Mouse (Mus musculus) MEL (cell line): ENCODE results near the gene Cerk. TPM values are rescaled to one million over a fixed set of nuclear protein-coding genes. Genes with fewer than 3 reads are reported as not detected.
A peak's percentile ranks its signal among the peaks of the same experiment; 100 is the strongest.

Experiments
- DNase-seq: peaks from one replicate; pipeline ENCODE4 v3.0.0; 2011; ENCODE audit warnings: low read depth, low spot score
- H3K27ac ChIP-seq: 2 replicates; pipeline ENCODE4 v1.5.1; 2012; ENCODE audit warnings: low read depth, mild to moderate bottlenecking, control low read depth, low read length, moderate library complexity; ENCODE audit not compliant: control insufficient read depth
- H3K27me3 ChIP-seq, 2 experiments: fragments of 150-350 bp in 1 of 2; sonication (generic) in 1 of 2; 2 replicates each; pipeline ENCODE4 v1.6.1; 2012; ENCODE audit warnings: low read length in 2 of 2, mild to moderate bottlenecking in 2 of 2, improper control_type of control experiment in 1 of 2, moderate library complexity in 1 of 2; ENCODE audit not compliant: insufficient read depth in 2 of 2, control insufficient read depth in 1 of 2
- H3K36me3 ChIP-seq, 2 experiments: 2 replicates each; pipeline ENCODE4 v1.6.1; 2012 to 2014; ENCODE audit warnings: low read length in 2 of 2, improper control_type of control experiment in 1 of 2, inconsistent platforms in 1 of 2, mild to moderate bottlenecking in 1 of 2; ENCODE audit not compliant: insufficient read depth in 2 of 2, control insufficient read depth in 1 of 2
- H3K4me1 ChIP-seq, 2 experiments: fragments of 150-350 bp in 1 of 2; sonication (generic) in 1 of 2; 2 replicates each; pipeline ENCODE4 v1.6.1; 2012; ENCODE audit warnings: low read length in 2 of 2, improper control_type of control experiment in 1 of 2, mild to moderate bottlenecking in 1 of 2; ENCODE audit not compliant: insufficient read depth in 2 of 2, control insufficient read depth in 1 of 2
- H3K4me3 ChIP-seq, 2 experiments: fragments of 150-350 bp in 1 of 2; sonication (generic) in 1 of 2; 2 replicates each; pipeline ENCODE4 v1.5.1; 2012; ENCODE audit warnings: low read depth in 2 of 2, low read length in 2 of 2, mild to moderate bottlenecking in 2 of 2, moderate library complexity in 2 of 2, control low read depth in 1 of 2, improper control_type of control experiment in 1 of 2; ENCODE audit not compliant: control insufficient read depth in 1 of 2, insufficient read depth in 1 of 2
- H3K79me2 ChIP-seq: 2 replicates; pipeline ENCODE4 v1.6.1; 2012; ENCODE audit warnings: mild to moderate bottlenecking, low read length, moderate library complexity; ENCODE audit not compliant: control insufficient read depth, poor library complexity, insufficient read depth
- H3K9ac ChIP-seq: 2 replicates; pipeline ENCODE4 v1.6.1; 2012; ENCODE audit warnings: low read depth, mild to moderate bottlenecking, control low read depth, low read length, moderate library complexity; ENCODE audit not compliant: control insufficient read depth, poor library complexity, severe bottlenecking
- H3K9me3 ChIP-seq: fragments of 150-350 bp; sonication (generic); replicated peaks from 2 replicates; pipeline ENCODE4 v1.6.1; 2012; ENCODE audit warnings: mild to moderate bottlenecking, low read length, improper control_type of control experiment, moderate library complexity; ENCODE audit not compliant: insufficient read depth
- CHD1 ChIP-seq: IDR thresholded peaks from 2 replicates; pipeline ENCODE4 v1.6.1; 2012; ENCODE audit warnings: low read depth, mild to moderate bottlenecking, inconsistent platforms, low read length, improper control_type of control experiment
- CHD2 ChIP-seq: IDR thresholded peaks from 2 replicates; pipeline ENCODE4 v1.6.1; 2011; ENCODE audit warnings: low read length, improper control_type of control experiment
- CTCF ChIP-seq, 3 experiments: IDR thresholded peaks in 2 of 3; conservative IDR thresholded peaks in 1 of 3; 2 replicates each; pipeline ENCODE4 v1.5.1; 2011 to 2012; ENCODE audit warnings: low read length in 3 of 3, low read depth in 2 of 3, mild to moderate bottlenecking in 2 of 3, improper control_type of control experiment in 1 of 3, inconsistent platforms in 1 of 3, mixed read lengths in 1 of 3, moderate library complexity in 1 of 3; ENCODE audit not compliant: control insufficient read depth in 1 of 3, insufficient read depth in 1 of 3, poor library complexity in 1 of 3, severe bottlenecking in 1 of 3
- E2F4 ChIP-seq: IDR thresholded peaks from 2 replicates; pipeline ENCODE4 v1.6.1; 2011; ENCODE audit warnings: low read depth, low read length, improper control_type of control experiment, borderline replicate concordance
- EP300 ChIP-seq, 2 experiments: IDR thresholded peaks; 2 replicates each; pipeline ENCODE4 v1.6.1; 2011; ENCODE audit warnings: improper control_type of control experiment in 2 of 2, low read length in 2 of 2, low read depth in 1 of 2, mild to moderate bottlenecking in 1 of 2
- GABPA ChIP-seq: IDR thresholded peaks from 2 replicates; pipeline ENCODE4 v1.6.1; 2012; ENCODE audit warnings: low read depth, mild to moderate bottlenecking, inconsistent platforms, low read length, improper control_type of control experiment, moderate library complexity
- GATA1 ChIP-seq: IDR thresholded peaks from 2 replicates; pipeline ENCODE4 v1.6.1; 2011; ENCODE audit warnings: low read depth, low read length, improper control_type of control experiment
- MAZ ChIP-seq: IDR thresholded peaks from 2 replicates; pipeline ENCODE4 v1.6.1; 2012; ENCODE audit warnings: low read depth, mild to moderate bottlenecking, inconsistent platforms, low read length, improper control_type of control experiment
- NELFE ChIP-seq: IDR thresholded peaks from 2 replicates; pipeline ENCODE4 v1.6.1; 2011; ENCODE audit warnings: low read depth, low read length, improper control_type of control experiment
- NRF1 ChIP-seq: IDR thresholded peaks from 2 replicates; pipeline ENCODE4 v1.6.1; 2014; ENCODE audit warnings: low read depth, mild to moderate bottlenecking, inconsistent platforms, low read length, improper control_type of control experiment, moderate library complexity; ENCODE audit not compliant: poor library complexity, insufficient read depth, severe bottlenecking
- POLR2AphosphoS2 ChIP-seq: IDR thresholded peaks from 2 replicates; pipeline ENCODE4 v1.6.1; 2011; ENCODE audit warnings: low read length, improper control_type of control experiment
- RAD21 ChIP-seq: IDR thresholded peaks from 2 replicates; pipeline ENCODE4 v1.6.1; 2011; ENCODE audit warnings: mild to moderate bottlenecking, low read depth, low read length, improper control_type of control experiment
- RCOR1 ChIP-seq: IDR thresholded peaks from 2 replicates; pipeline ENCODE4 v1.6.1; 2012; ENCODE audit warnings: low read depth, mild to moderate bottlenecking, inconsistent platforms, low read length, improper control_type of control experiment
- SMC3 ChIP-seq: IDR thresholded peaks from 2 replicates; pipeline ENCODE4 v1.6.1; 2011; ENCODE audit warnings: low read depth, low read length, improper control_type of control experiment
- TAL1 ChIP-seq: IDR thresholded peaks from 2 replicates; pipeline ENCODE4 v1.6.1; 2012; ENCODE audit warnings: mild to moderate bottlenecking, inconsistent platforms, low read length, moderate library complexity, mixed read lengths
- TBP ChIP-seq: IDR thresholded peaks from 2 replicates; pipeline ENCODE4 v1.8.0; 2011; ENCODE audit warnings: low read depth, low read length, improper control_type of control experiment
- TCF12 ChIP-seq: IDR thresholded peaks from 2 replicates; pipeline ENCODE4 v1.6.1; 2014; ENCODE audit warnings: low read depth, mild to moderate bottlenecking, inconsistent platforms, low read length, improper control_type of control experiment, moderate library complexity
- UBTF ChIP-seq: IDR thresholded peaks from 2 replicates; pipeline ENCODE4 v1.6.1; 2012; ENCODE audit warnings: low read depth, mild to moderate bottlenecking, inconsistent platforms, low read length, improper control_type of control experiment, moderate library complexity, borderline replicate concordance; ENCODE audit not compliant: insufficient read depth
- USF1 ChIP-seq: IDR thresholded peaks from 2 replicates; pipeline ENCODE4 v1.6.1; 2014; ENCODE audit warnings: low read depth, mild to moderate bottlenecking, inconsistent platforms, low read length, improper control_type of control experiment, moderate library complexity
- USF2 ChIP-seq, 2 experiments: IDR thresholded peaks; 2 replicates each; pipeline ENCODE4 v1.6.1; 2011 to 2012; ENCODE audit warnings: improper control_type of control experiment in 2 of 2, low read length in 2 of 2, borderline replicate concordance in 1 of 2, inconsistent platforms in 1 of 2, low read depth in 1 of 2, mild to moderate bottlenecking in 1 of 2; ENCODE audit not compliant: insufficient read depth in 1 of 2
- ZMIZ1 ChIP-seq: IDR thresholded peaks from 2 replicates; pipeline ENCODE4 v1.6.1; 2012; ENCODE audit warnings: low read depth, mild to moderate bottlenecking, inconsistent platforms, low read length, improper control_type of control experiment, moderate library complexity
- polyA plus RNA-seq, 2 experiments: library from polyadenylated mRNA; stranded (reverse) in 1 of 2; unstranded in 1 of 2; fragments of >175 nt in 1 of 2; fragments of >200 nt in 1 of 2; gene quantifications; 2 replicates each; pipeline versions ENCODE4 v1.2.1 to v1.2.4; 2012; ENCODE audit warnings: low replicate concordance in 2 of 2, low read depth in 1 of 2; ENCODE audit not compliant: insufficient read length in 2 of 2, insufficient read depth in 1 of 2, missing spikeins in 1 of 2
- total RNA-seq: library from RNA; depleted of rRNA; stranded (reverse); fragments of 300-350 nt; gene quantifications from 2 replicates; pipeline ENCODE4 v1.2.3, GENCODE M21; 2012

Gene Cerk
- total and polyA plus RNA-seq, 3 experiments, result 4.1 to 9.5 TPM; not detected in 1

DNA sequence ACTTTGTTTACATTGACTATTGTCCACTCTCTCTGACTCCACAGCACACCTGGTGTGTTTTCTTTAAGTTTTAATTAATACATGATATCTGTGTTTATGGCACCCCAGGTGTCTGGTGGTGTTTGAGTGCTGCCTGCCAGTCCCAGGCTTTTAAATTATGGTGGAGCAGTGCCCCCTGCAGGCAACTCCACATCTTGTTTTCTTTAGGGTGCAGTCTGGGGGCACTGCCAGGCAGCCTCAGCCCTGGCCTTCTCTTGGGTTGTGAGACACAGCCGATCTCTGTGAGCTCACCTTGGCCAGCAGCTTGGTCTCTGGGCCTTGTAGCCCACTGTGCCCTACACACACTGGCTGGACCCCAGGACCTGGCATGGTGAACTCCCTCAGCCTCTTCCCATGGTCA is 61.6 kb downstream of the Cerk start:
- peaks cover 0 to 5% of the 10 kb centered on the region in 2 experiments; a peak in 3 of 4 replicates for H3K36me3 ChIP-seq
- H3K4me1 ChIP-seq, result 0 out of 4 replicates have a peak, but pooled peaks cover 0 to 4% of the 10 kb centered on the region in 2 experiments
- DNase-seq, result peak; percentile 59
- H3K27me3 ChIP-seq, result no peaks in the 10 kb centered on the region
- H3K9me3 ChIP-seq, result no peaks in the 10 kb centered on the region
- no peak overlapping the region for H3K9ac ChIP-seq
- no peak overlapping the region for H3K27ac ChIP-seq
- peak; percentile 65 for TF ChIP-seq RAD21
- no peak for TF ChIP-seq POLR2AphosphoS2
- peak; percentile 16 to 67 (median 65); a peak in 5 of 6 replicates for TF ChIP-seq CTCF (IDR thresholded peaks at IDR 0.05 in 2 of 3, conservative IDR thresholded peaks at IDR 0.05 in 1 of 3; ENCODE audit: control insufficient read depth in 1 of 3, insufficient read depth in 1 of 3, low read depth in 2 of 3, low read length in 3 of 3, poor library complexity in 1 of 3, severe bottlenecking in 1 of 3)
- peak; percentile 51 for TF ChIP-seq SMC3
- TF ChIP-seq UBTF, result no peak
- TF ChIP-seq CHD2, result no peak
- no peak for TF ChIP-seq MAZ
- H3K79me2 ChIP-seq, result no peaks in the 10 kb centered on the region
- H3K4me3 ChIP-seq, result no peak overlapping the region

DNA sequence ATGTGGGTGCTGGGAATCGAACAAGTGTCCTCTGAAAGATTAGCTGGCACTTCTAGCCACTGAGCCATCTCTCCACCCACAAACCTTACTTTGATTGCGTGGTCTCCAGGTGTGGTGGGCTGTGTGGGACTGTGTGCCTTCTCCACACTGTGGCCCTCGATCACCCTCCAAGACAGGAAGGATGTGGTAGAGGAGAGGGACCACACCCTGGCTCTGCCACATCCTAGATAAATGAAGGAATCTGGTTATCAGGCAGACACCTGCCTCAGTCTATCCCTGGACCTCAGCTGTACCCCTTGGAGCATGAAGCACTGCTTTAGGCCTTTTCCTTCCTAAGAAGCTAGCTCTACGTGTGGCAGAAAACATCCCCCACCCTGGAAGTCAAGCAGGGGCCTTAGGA is 62.5 kb downstream of the Cerk start:
- no peak overlapping the region for H3K27ac ChIP-seq
- H3K4me3 ChIP-seq, result no peak overlapping the region
- H3K27me3 ChIP-seq, result no peaks in the 10 kb centered on the region
- DNase-seq, result peak; percentile 46
- 0 out of 4 replicates have a peak, but pooled peaks cover 0 to 4% of the 10 kb centered on the region in 2 experiments for H3K4me1 ChIP-seq
- no peak overlapping the region for H3K9ac ChIP-seq
- TF ChIP-seq GATA1, result peak; percentile 70
- TF ChIP-seq USF2 (IDR thresholded peaks at IDR 0.05; ENCODE audit: borderline replicate concordance in 1 of 2, insufficient read depth in 1 of 2, low read depth in 1 of 2, low read length in 2 of 2), result no peak
- peak; percentile 94 for TF ChIP-seq RCOR1
- no peak for TF ChIP-seq TBP
- TF ChIP-seq NELFE, result no peak
- peak; percentile 83 for TF ChIP-seq TAL1
- TF ChIP-seq E2F4, result no peak
- peak; percentile 55 to 80 for TF ChIP-seq EP300 (IDR thresholded peaks at IDR 0.05; ENCODE audit: low read depth in 1 of 2, low read length in 2 of 2)
- no peak for TF ChIP-seq GABPA
- TF ChIP-seq ZMIZ1, result no peak
- peak; percentile 78 for TF ChIP-seq TCF12
- TF ChIP-seq POLR2AphosphoS2, result no peak
- no peak for TF ChIP-seq NRF1
- no peak for TF ChIP-seq USF1
- TF ChIP-seq CHD1, result no peak
- H3K36me3 ChIP-seq, result peaks cover 0 to 5% of the 10 kb centered on the region in 2 experiments; a peak in 3 of 4 replicates
- H3K9me3 ChIP-seq, result no peaks in the 10 kb centered on the region
- H3K79me2 ChIP-seq, result no peaks in the 10 kb centered on the region
